Mouse (Mus musculus): ENCODE results near the gene Mthfd2.
A peak's percentile ranks its signal among the peaks of the same experiment; 100 is the strongest.
"Not testable (repeated sequence)": the region's sequence is repeated elsewhere in the genome, so short reads cannot be mapped to it uniquely, and the experiment has no call there.

The Mthfd2 gene

GRCm38 (mm10) chr6:83325525-83326393, at the start of gene Mthfd2, which contains the start of gene Mob1a:
Mthfd2 (minus strand) TSS chr6:83325908.
Mob1a (plus strand) TSS chr6:83326016.
- peak; percentile 85 for DNase-seq

- DNase-seq = no peak
Observed at GRCm38 (mm10) chr6:83373704-83374300, 48.1 kb upstream of the Mthfd2 start.

- no peak for DNase-seq
Observed at GRCm38 (mm10) chr6:83371350-83371749, 45.6 kb upstream of the Mthfd2 start.

- no peak for DNase-seq
Observed at GRCm38 (mm10) chr6:83370316-83370965, 44.7 kb upstream of the Mthfd2 start.

GRCm38 (mm10) chr6:83363075-83363474, 37.4 kb upstream of the Mthfd2 start:
- DNase-seq = no peak

GRCm38 (mm10) chr6:83361523-83362248, 36.0 kb upstream of the Mthfd2 start:
- DNase-seq = no peak

- no peak for DNase-seq
Observed at GRCm38 (mm10) chr6:83357436-83357835, 31.7 kb upstream of the Mthfd2 start.

GRCm38 (mm10) chr6:83356569-83357138, 30.9 kb upstream of the Mthfd2 start:
- DNase-seq = peak; percentile 95

- DNase-seq = no peak
Observed at GRCm38 (mm10) chr6:83354856-83355781, 29.4 kb upstream of the Mthfd2 start.

GRCm38 (mm10) chr6:83352666-83353410, 27.1 kb upstream of the Mthfd2 start:
- no peak for DNase-seq

- DNase-seq = no peak
Observed at GRCm38 (mm10) chr6:83351490-83352160, 25.9 kb upstream of the Mthfd2 start.

- DNase-seq = no peak
Observed at GRCm38 (mm10) chr6:83350851-83351405, 25.2 kb upstream of the Mthfd2 start.

GRCm38 (mm10) chr6:83350172-83350571, 24.5 kb upstream of the Mthfd2 start:
- no peak for DNase-seq

- peak; percentile 92 for DNase-seq
Observed at GRCm38 (mm10) chr6:83349274-83349958, 23.7 kb upstream of the Mthfd2 start.

GRCm38 (mm10) chr6:83348873-83349272, 23.2 kb upstream of the Mthfd2 start, which contains the start of gene Bola3:
Bola3 (plus strand) TSS chr6:83349147.
- DNase-seq = no peak

GRCm38 (mm10) chr6:83347916-83348315, 22.2 kb upstream of the Mthfd2 start:
- DNase-seq = no peak

- not testable (repeated sequence) for DNase-seq
Observed at GRCm38 (mm10) chr6:83345285-83345684, 19.6 kb upstream of the Mthfd2 start.

GRCm38 (mm10) chr6:83342957-83343356, 17.2 kb upstream of the Mthfd2 start:
- no peak for DNase-seq

GRCm38 (mm10) chr6:83341387-83341786, 15.7 kb upstream of the Mthfd2 start:
- no peak for DNase-seq

All from right cerebral cortex, postnatal 4 days (tissue).